Mouse (Mus musculus): ENCODE data around the gene Psat1. TPM values are rescaled to one million over a fixed set of nuclear protein-coding genes. Genes with fewer than 3 reads are reported as not detected.

The Psat1 gene
- polyA plus RNA-seq, 1 experiment = 396 TPM

- H3K4me3 ChIP-seq = no peak overlapping the region
- H3ac ChIP-seq (ENCODE audit: control insufficient read depth, insufficient read length) = no peak overlapping the region
- no peaks in the 10 kb centered on the region for H3K27me3 ChIP-seq (ENCODE audit: control insufficient read depth, insufficient read depth, insufficient read length)
- H3K4me2 ChIP-seq (ENCODE audit: low read depth) = no peak overlapping the region
- peaks cover 16% of the 10 kb centered on the region for H3K79me2 ChIP-seq (ENCODE audit: control insufficient read depth, insufficient read depth)
- peaks cover 90% of the 10 kb centered on the region for H3K36me3 ChIP-seq (ENCODE audit: control insufficient read depth, insufficient read depth)
- TF ChIP-seq TCF3 (IDR thresholded peaks at IDR 0.05; ENCODE audit: insufficient read length, low read depth) (no peak), E2F4 (IDR thresholded peaks at IDR 0.05; ENCODE audit: insufficient read depth) (no peak), REST (IDR thresholded peaks at IDR 0.05; ENCODE audit: insufficient read depth, insufficient read length) (no peak), MYOD1 (IDR thresholded peaks at IDR 0.05; ENCODE audit: control insufficient read depth in 1 of 3, insufficient read length in 2 of 3, low read depth in 2 of 3) (no peak), MAX (IDR thresholded peaks at IDR 0.05; ENCODE audit: low read depth) (no peak), POLR2AphosphoS2 (IDR thresholded peaks at IDR 0.05; ENCODE audit: insufficient read length, low read depth) (no peak), MYOG (IDR thresholded peaks at IDR 0.05; ENCODE audit: control insufficient read depth in 1 of 3, insufficient read depth in 1 of 3, insufficient read length in 2 of 3, low read depth in 2 of 3) (no peak)
Observed at GRCm38 (mm10) chr19:15911441-15911840, 35.7 kb downstream of the Psat1 start.

- peaks cover 14% of the 10 kb centered on the region for H3K79me2 ChIP-seq (ENCODE audit: control insufficient read depth, insufficient read depth)
- no peak overlapping the region for H3ac ChIP-seq (ENCODE audit: control insufficient read depth, insufficient read length)
- H3K4me3 ChIP-seq = no peak overlapping the region
- no peak overlapping the region for H3K4me2 ChIP-seq (ENCODE audit: low read depth)
- H3K27me3 ChIP-seq (ENCODE audit: control insufficient read depth, insufficient read depth, insufficient read length) = no peaks in the 10 kb centered on the region
- peaks cover 90% of the 10 kb centered on the region for H3K36me3 ChIP-seq (ENCODE audit: control insufficient read depth, insufficient read depth)
- TF ChIP-seq REST (IDR thresholded peaks at IDR 0.05; ENCODE audit: insufficient read depth, insufficient read length) = no peak
- TF ChIP-seq MYOD1 (IDR thresholded peaks at IDR 0.05; ENCODE audit: control insufficient read depth in 1 of 3, insufficient read length in 2 of 3, low read depth in 2 of 3) = no peak
- TF ChIP-seq USF1 (IDR thresholded peaks at IDR 0.05; ENCODE audit: low read depth) = no peak
- TF ChIP-seq POLR2AphosphoS2 (IDR thresholded peaks at IDR 0.05; ENCODE audit: insufficient read length, low read depth) = no peak
- TF ChIP-seq E2F4 (IDR thresholded peaks at IDR 0.05; ENCODE audit: insufficient read depth) = no peak
- TF ChIP-seq SRF (IDR thresholded peaks at IDR 0.05; ENCODE audit: control insufficient read depth, insufficient read length, low read depth) = no peak
- TF ChIP-seq CEBPB (IDR thresholded peaks at IDR 0.05; ENCODE audit: insufficient read depth, poor library complexity, severe bottlenecking) = no peak
- TF ChIP-seq MAX (IDR thresholded peaks at IDR 0.05; ENCODE audit: low read depth) = no peak
- no peak for TF ChIP-seq POLR2A (IDR thresholded peaks at IDR 0.05; ENCODE audit: insufficient read length, low read depth)
- TF ChIP-seq TCF12 (IDR thresholded peaks at IDR 0.05; ENCODE audit: insufficient read depth, poor library complexity, severe bottlenecking) = no peak
Observed at GRCm38 (mm10) chr19:15910987-15911386, 36.1 kb downstream of the Psat1 start.

GRCm38 (mm10) chr19:15910488-15910887 is 36.6 kb downstream of the Psat1 start:
- Histone ChIP-seq H3K27me3 (ENCODE audit: control insufficient read depth, insufficient read depth, insufficient read length) (no peaks in the 10 kb centered on the region), H3K79me2 (ENCODE audit: control insufficient read depth, insufficient read depth) (peaks cover 12% of the 10 kb centered on the region), H3K4me2 (ENCODE audit: low read depth) (no peak overlapping the region), H3ac (ENCODE audit: control insufficient read depth, insufficient read length) (no peak overlapping the region), H3K36me3 (ENCODE audit: control insufficient read depth, insufficient read depth) (peaks cover 89% of the 10 kb centered on the region), H3K4me3 (no peak overlapping the region)
- no peak for TF ChIP-seq REST (IDR thresholded peaks at IDR 0.05; ENCODE audit: insufficient read depth, insufficient read length)
- TF ChIP-seq TCF12 (IDR thresholded peaks at IDR 0.05; ENCODE audit: insufficient read depth, poor library complexity, severe bottlenecking) = no peak
- no peak for TF ChIP-seq POLR2AphosphoS2 (IDR thresholded peaks at IDR 0.05; ENCODE audit: insufficient read length, low read depth)
- no peak for TF ChIP-seq MAX (IDR thresholded peaks at IDR 0.05; ENCODE audit: low read depth)
- TF ChIP-seq USF1 (IDR thresholded peaks at IDR 0.05; ENCODE audit: low read depth) = no peak
- TF ChIP-seq MYOG (IDR thresholded peaks at IDR 0.05; ENCODE audit: control insufficient read depth in 1 of 3, insufficient read depth in 1 of 3, insufficient read length in 2 of 3, low read depth in 2 of 3) = no peak
- TF ChIP-seq E2F4 (IDR thresholded peaks at IDR 0.05; ENCODE audit: insufficient read depth) = no peak
- TF ChIP-seq TCF3 (IDR thresholded peaks at IDR 0.05; ENCODE audit: insufficient read length, low read depth) = no peak
- TF ChIP-seq POLR2A (IDR thresholded peaks at IDR 0.05; ENCODE audit: insufficient read length, low read depth) = no peak
- TF ChIP-seq CEBPB (IDR thresholded peaks at IDR 0.05; ENCODE audit: insufficient read depth, poor library complexity, severe bottlenecking) = no peak
- no peak for TF ChIP-seq SRF (IDR thresholded peaks at IDR 0.05; ENCODE audit: control insufficient read depth, insufficient read length, low read depth)
- TF ChIP-seq MYOD1 (IDR thresholded peaks at IDR 0.05; ENCODE audit: control insufficient read depth in 1 of 3, insufficient read length in 2 of 3, low read depth in 2 of 3) = no peak

GRCm38 (mm10) chr19:15908016-15908415 is 39.1 kb downstream of the Psat1 start:
- Histone ChIP-seq H3K27me3 (ENCODE audit: control insufficient read depth, insufficient read depth, insufficient read length) (no peaks in the 10 kb centered on the region), H3K4me2 (ENCODE audit: low read depth) (no peak overlapping the region), H3ac (ENCODE audit: control insufficient read depth, insufficient read length) (no peak overlapping the region), H3K36me3 (ENCODE audit: control insufficient read depth, insufficient read depth) (peaks cover 84% of the 10 kb centered on the region), H3K79me2 (ENCODE audit: control insufficient read depth, insufficient read depth) (peaks cover 12% of the 10 kb centered on the region), H3K4me3 (no peak overlapping the region)
- no peak for TF ChIP-seq E2F4 (IDR thresholded peaks at IDR 0.05; ENCODE audit: insufficient read depth)
- no peak for TF ChIP-seq POLR2AphosphoS2 (IDR thresholded peaks at IDR 0.05; ENCODE audit: insufficient read length, low read depth)

- H3K36me3 ChIP-seq (ENCODE audit: control insufficient read depth, insufficient read depth) = peaks cover 60% of the 10 kb centered on the region
- no peak for TF ChIP-seq POLR2A (IDR thresholded peaks at IDR 0.05; ENCODE audit: insufficient read length, low read depth)
- TF ChIP-seq REST (IDR thresholded peaks at IDR 0.05; ENCODE audit: insufficient read depth, insufficient read length) = no peak
- TF ChIP-seq MYOD1 (IDR thresholded peaks at IDR 0.05; ENCODE audit: control insufficient read depth in 1 of 3, insufficient read length in 2 of 3, low read depth in 2 of 3) = no peak
- TF ChIP-seq CEBPB (IDR thresholded peaks at IDR 0.05; ENCODE audit: insufficient read depth, poor library complexity, severe bottlenecking) = no peak
- no peak for TF ChIP-seq MYOG (IDR thresholded peaks at IDR 0.05; ENCODE audit: control insufficient read depth in 1 of 3, insufficient read depth in 1 of 3, insufficient read length in 2 of 3, low read depth in 2 of 3)
- TF ChIP-seq MAX (IDR thresholded peaks at IDR 0.05; ENCODE audit: low read depth) = no peak
- no peak for TF ChIP-seq SRF (IDR thresholded peaks at IDR 0.05; ENCODE audit: control insufficient read depth, insufficient read length, low read depth)
- no peak for TF ChIP-seq TCF3 (IDR thresholded peaks at IDR 0.05; ENCODE audit: insufficient read length, low read depth)
- no peak for TF ChIP-seq USF1 (IDR thresholded peaks at IDR 0.05; ENCODE audit: low read depth)
- TF ChIP-seq POLR2AphosphoS2 (IDR thresholded peaks at IDR 0.05; ENCODE audit: insufficient read length, low read depth) = no peak
- TF ChIP-seq TCF12 (IDR thresholded peaks at IDR 0.05; ENCODE audit: insufficient read depth, poor library complexity, severe bottlenecking) = no peak
- no peak for TF ChIP-seq E2F4 (IDR thresholded peaks at IDR 0.05; ENCODE audit: insufficient read depth)
- H3ac ChIP-seq (ENCODE audit: control insufficient read depth, insufficient read length) = no peak overlapping the region
- no peak overlapping the region for H3K4me3 ChIP-seq
- no peak overlapping the region for H3K4me2 ChIP-seq (ENCODE audit: low read depth)
- no peaks in the 10 kb centered on the region for H3K27me3 ChIP-seq (ENCODE audit: control insufficient read depth, insufficient read depth, insufficient read length)
- H3K79me2 ChIP-seq (ENCODE audit: control insufficient read depth, insufficient read depth) = no peaks in the 10 kb centered on the region
Observed at GRCm38 (mm10) chr19:15904734-15905133, 42.4 kb downstream of the Psat1 start.

Measured in myocyte (in vitro differentiated cells).